Mouse (Mus musculus): ENCODE measurements around the gene Calhm6. TPM values are rescaled to one million over a fixed set of nuclear protein-coding genes. Genes with fewer than 3 reads are reported as not detected.

The Calhm6 gene
- polyA plus RNA-seq, 1 experiment from 2014 or later: 0.34 TPM

GRCm38 (mm10) chr10:34139768-34140167 is 12.0 kb upstream of the Calhm6 start:
- H3K9me3 ChIP-seq: no peaks in the 10 kb centered on the region
- H3K27me3 ChIP-seq: no peaks in the 10 kb centered on the region
- ATAC-seq (ENCODE audit: low FRiP score): no peak
- H3K36me3 ChIP-seq (replicated peaks): no peaks in the 10 kb centered on the region
- no peak overlapping the region for H3K27ac ChIP-seq
- H3K9ac ChIP-seq: no peak overlapping the region
- WGBS: 76% methylated on average over 4 of the region's 4 CpGs
- H3K4me2 ChIP-seq: no peak overlapping the region
- H3K4me3 ChIP-seq (replicated peaks): no peak overlapping the region
- H3K4me1 ChIP-seq: no peaks in the 10 kb centered on the region

DNA sequence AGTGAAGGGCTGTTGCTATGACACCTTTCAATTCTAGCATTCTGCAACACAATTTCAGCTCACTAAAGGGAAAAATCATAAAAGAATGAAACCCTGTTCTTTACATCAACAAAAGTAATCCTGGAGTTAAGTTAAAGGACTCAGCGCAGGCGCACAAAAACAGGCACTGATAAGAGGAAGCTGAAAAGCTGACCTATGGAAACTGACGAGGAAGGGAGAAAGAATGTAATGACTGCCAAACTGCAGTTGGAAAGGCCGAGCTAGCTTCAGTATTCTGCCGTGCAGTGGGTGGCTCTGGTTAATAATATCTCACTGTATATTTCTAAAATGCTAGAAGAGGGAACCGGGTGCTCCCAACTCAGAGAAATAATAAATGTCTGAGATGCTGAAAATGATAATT is 10.2 kb upstream of the Calhm6 start:
- no peaks in the 10 kb centered on the region for H3K9me3 ChIP-seq
- no peak overlapping the region for H3K4me2 ChIP-seq
- WGBS: 73% methylated on average over 6 of the region's 6 CpGs
- H3K27ac ChIP-seq: no peak overlapping the region
- no peak overlapping the region for H3K9ac ChIP-seq
- no peak for ATAC-seq (ENCODE audit: low FRiP score)
- H3K36me3 ChIP-seq (replicated peaks): no peaks in the 10 kb centered on the region
- no peaks in the 10 kb centered on the region for H3K27me3 ChIP-seq
- no peaks in the 10 kb centered on the region for H3K4me1 ChIP-seq
- no peak overlapping the region for H3K4me3 ChIP-seq (replicated peaks)

- no peaks in the 10 kb centered on the region for H3K27me3 ChIP-seq
- no peaks in the 10 kb centered on the region for H3K4me1 ChIP-seq
- no peak overlapping the region for H3K9ac ChIP-seq
- H3K4me2 ChIP-seq: no peak overlapping the region
- ATAC-seq (ENCODE audit: low FRiP score): no peak
- H3K4me3 ChIP-seq (replicated peaks): no peak overlapping the region
- no peaks in the 10 kb centered on the region for H3K9me3 ChIP-seq
- WGBS: 26% methylated on average over 6 of the region's 6 CpGs
- H3K27ac ChIP-seq: no peak overlapping the region
- no peaks in the 10 kb centered on the region for H3K36me3 ChIP-seq (replicated peaks)
Observed at GRCm38 (mm10) chr10:34136432-34136831, 8.6 kb upstream of the Calhm6 start.

GRCm38 (mm10) chr10:34131356-34131755 is 3.6 kb upstream of the Calhm6 start:
- ATAC-seq (ENCODE audit: low FRiP score): no peak
- Histone ChIP-seq H3K27ac (no peak overlapping the region), H3K4me1 (peaks cover 6% of the 10 kb centered on the region), H3K4me3 (replicated peaks) (no peak overlapping the region), H3K36me3 (replicated peaks) (no peaks in the 10 kb centered on the region), H3K27me3 (no peaks in the 10 kb centered on the region), H3K9ac (no peak overlapping the region), H3K4me2 (no peak overlapping the region), H3K9me3 (no peaks in the 10 kb centered on the region)
- 88% methylated on average over 2 of the region's 2 CpGs for WGBS

DNA sequence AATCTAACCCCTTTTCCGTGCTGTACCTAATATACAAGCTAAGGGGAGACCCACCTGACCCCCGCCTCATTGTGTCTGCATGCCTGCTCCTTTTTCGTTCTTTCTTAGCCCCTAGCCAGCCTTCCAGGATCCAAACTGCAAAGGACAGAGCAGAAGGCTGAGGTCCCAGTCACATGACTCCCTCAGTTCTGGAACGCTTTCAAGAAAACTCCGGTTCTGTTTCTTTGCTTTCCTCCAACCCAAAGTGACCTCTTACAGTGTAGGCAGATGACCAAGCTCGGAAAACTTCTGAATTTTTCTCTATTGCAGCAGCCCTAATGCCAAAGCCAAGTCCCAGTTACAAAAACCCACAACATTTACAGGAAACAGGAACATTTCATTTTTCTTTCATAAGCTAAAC is 607 bp upstream of the Calhm6 start:
- 86% methylated on average over 6 of the region's 6 CpGs for WGBS
- no peaks in the 10 kb centered on the region for H3K9me3 ChIP-seq
- no peak overlapping the region for H3K27ac ChIP-seq
- H3K4me3 ChIP-seq (replicated peaks): no peak overlapping the region
- H3K9ac ChIP-seq: no peak overlapping the region
- peaks cover 6% of the 10 kb centered on the region for H3K4me1 ChIP-seq
- ATAC-seq (ENCODE audit: low FRiP score): no peak
- no peaks in the 10 kb centered on the region for H3K27me3 ChIP-seq
- H3K4me2 ChIP-seq: no peak overlapping the region
- no peaks in the 10 kb centered on the region for H3K36me3 ChIP-seq (replicated peaks)

- no peaks in the 10 kb centered on the region for H3K9me3 ChIP-seq
- 93% methylated on average over 2 of the region's 2 CpGs for WGBS
- no peak for ATAC-seq (ENCODE audit: low FRiP score)
Observed at GRCm38 (mm10) chr10:34118421-34118820, 9.4 kb downstream of the Calhm6 start.

DNA sequence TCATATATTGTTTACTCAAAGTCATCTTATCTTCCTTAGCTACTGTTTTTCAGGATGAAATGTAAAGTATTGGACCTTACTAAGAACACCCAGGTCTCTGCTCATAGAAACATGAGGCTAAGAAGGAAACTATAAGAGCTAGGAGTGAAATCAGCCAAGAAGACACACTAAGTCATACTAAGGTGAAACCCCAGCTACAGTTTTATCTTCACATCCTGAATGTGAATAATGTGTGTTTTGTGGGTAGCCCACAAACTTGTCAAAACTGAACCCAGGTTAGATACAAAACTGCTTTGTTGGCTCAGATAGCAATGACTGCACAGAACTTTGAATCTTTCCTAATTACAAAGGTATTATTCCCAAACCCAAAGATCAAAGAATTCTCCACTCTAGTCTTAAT is 10.0 kb downstream of the Calhm6 start:
- ATAC-seq (ENCODE audit: low FRiP score): no peak
- Histone ChIP-seq H3K4me2 (no peak overlapping the region), H3K9me3 (no peaks in the 10 kb centered on the region), H3K27ac (no peak overlapping the region), H3K4me3 (replicated peaks) (no peak overlapping the region), H3K27me3 (no peaks in the 10 kb centered on the region), H3K36me3 (replicated peaks) (no peaks in the 10 kb centered on the region), H3K4me1 (no peaks in the 10 kb centered on the region), H3K9ac (no peak overlapping the region)

More at GRCm38 (mm10) chr10:34118421-34118820, 9.4 kb downstream of the Calhm6 start:
- H3K27me3 ChIP-seq: no peaks in the 10 kb centered on the region
- H3K4me1 ChIP-seq: no peaks in the 10 kb centered on the region
- no peaks in the 10 kb centered on the region for H3K36me3 ChIP-seq (replicated peaks)
- no peak overlapping the region for H3K27ac ChIP-seq
- H3K9ac ChIP-seq: no peak overlapping the region
- H3K4me3 ChIP-seq (replicated peaks): no peak overlapping the region
- H3K4me2 ChIP-seq: no peak overlapping the region

GRCm38 (mm10) chr10:34117131-34117530 is 10.7 kb downstream of the Calhm6 start:
- Histone ChIP-seq H3K4me3 (replicated peaks) (no peak overlapping the region), H3K9me3 (no peaks in the 10 kb centered on the region), H3K9ac (no peak overlapping the region), H3K4me2 (no peak overlapping the region), H3K27me3 (no peaks in the 10 kb centered on the region), H3K4me1 (no peaks in the 10 kb centered on the region), H3K27ac (no peak overlapping the region), H3K36me3 (replicated peaks) (no peaks in the 10 kb centered on the region)
- ATAC-seq (ENCODE audit: low FRiP score): no peak
- WGBS: 83% methylated on average over 3 of the region's 3 CpGs

DNA sequence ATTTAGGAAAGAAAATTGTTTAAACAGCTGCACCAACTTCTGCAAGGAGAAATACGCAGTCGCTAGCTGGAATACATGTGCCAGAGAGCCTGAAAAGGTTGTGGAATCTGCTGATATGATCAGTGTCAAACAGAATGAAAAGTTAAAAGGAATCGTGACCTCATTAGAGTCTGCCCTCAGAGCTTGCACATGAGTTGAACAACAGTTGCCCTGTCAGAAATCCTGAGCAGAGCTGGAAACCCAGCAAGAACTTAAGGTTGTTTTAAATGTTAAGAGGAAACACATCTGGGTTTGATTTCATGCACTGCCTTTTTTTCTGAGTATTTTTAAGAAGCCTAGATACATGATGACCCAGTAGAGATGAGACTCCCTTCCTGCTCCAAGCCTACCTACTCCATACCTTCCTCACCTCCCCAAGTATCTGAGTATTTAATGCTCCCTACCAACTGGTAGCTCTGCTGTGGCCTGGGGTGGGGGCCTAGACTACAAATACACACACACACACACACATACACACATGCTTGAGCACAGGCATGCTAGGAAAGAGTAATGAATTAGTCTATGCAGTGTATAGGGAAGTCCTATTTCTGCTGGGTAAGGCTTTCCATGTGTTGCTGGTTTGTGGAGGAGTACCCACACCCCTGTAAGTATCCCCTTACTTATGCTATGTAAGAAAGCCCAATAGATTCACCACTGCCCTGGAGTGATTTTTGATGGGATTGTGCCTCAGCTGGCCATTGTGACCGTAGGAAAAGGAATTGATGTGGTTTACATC is 15.6 kb downstream of the Calhm6 start:
- Histone ChIP-seq H3K9ac (no peak overlapping the region), H3K36me3 (replicated peaks) (no peaks in the 10 kb centered on the region), H3K9me3 (no peaks in the 10 kb centered on the region), H3K4me1 (no peaks in the 10 kb centered on the region), H3K27me3 (no peaks in the 10 kb centered on the region), H3K27ac (no peak overlapping the region), H3K4me2 (no peak overlapping the region), H3K4me3 (replicated peaks) (no peak overlapping the region)
- 73% methylated on average over 4 of the region's 4 CpGs for WGBS
- ATAC-seq (ENCODE audit: low FRiP score): no peak

DNA sequence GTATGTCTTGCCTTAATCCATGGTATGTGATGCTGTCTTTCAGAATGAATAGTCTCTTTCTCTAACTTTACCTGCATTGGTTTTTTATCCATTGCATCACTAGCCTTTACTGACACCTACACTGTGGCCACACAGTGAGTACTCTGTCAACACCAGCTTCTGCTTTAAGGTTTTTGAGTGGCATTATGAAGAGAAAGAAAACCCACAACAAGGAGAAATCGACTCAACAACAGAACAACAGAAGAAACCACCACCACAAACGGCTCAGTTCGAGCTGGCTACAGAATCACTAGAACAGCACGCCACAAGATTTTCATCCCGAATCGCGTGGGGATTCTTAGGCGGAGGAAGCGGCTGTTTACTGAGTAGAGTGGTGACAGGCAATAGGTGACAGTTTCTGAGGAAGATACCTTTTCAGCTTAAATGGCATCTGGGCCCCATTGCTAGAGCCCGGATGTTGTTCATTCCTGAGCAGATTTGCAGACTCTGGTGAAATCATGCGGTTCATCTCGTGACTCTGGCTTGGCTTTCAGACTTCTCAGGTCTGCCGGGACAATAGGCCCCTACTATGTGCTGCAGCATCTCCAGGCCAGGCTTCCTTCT is 16.8 kb downstream of the Calhm6 start:
- Histone ChIP-seq H3K27ac (no peak overlapping the region), H3K9ac (no peak overlapping the region), H3K36me3 (replicated peaks) (no peaks in the 10 kb centered on the region), H3K4me2 (no peak overlapping the region), H3K4me3 (replicated peaks) (no peak overlapping the region), H3K4me1 (no peaks in the 10 kb centered on the region), H3K27me3 (no peaks in the 10 kb centered on the region), H3K9me3 (no peaks in the 10 kb centered on the region)
- 84% methylated on average over 13 of the region's 13 CpGs for WGBS
- no peak for ATAC-seq (ENCODE audit: low FRiP score)

DNA sequence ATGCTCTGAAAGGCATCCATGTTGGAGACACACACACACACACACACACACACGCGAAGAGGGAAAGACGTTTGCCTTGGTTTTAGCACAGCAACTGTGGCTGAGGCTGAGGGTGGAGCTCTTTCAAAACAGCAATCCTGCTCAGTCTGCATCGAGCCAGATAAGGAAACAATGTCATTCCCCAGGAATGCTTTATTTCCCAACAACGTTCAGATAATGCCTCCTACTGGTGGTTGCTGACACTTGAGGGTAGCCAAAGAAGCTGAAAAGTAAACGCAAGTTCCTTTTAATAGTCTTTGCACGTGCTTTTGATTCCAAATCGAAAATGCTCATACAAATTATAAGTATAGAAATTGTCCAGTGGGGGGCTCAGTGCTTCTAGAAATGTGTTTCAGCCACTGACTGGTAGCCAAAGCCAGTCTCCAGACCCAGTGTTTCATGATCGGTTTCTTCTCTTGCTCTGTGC is 31.3 kb downstream of the Calhm6 start, which contains the start of gene Calhm5:
Gene Calhm5 (minus strand): TSS at position 102 of the 466 bp plus-strand sequence.
- Histone ChIP-seq H3K27ac (no peak within 1 kb of the TSS), H3K4me1 (no peaks in the 10 kb centered on the region), H3K9me3 (no peaks in the 10 kb centered on the region), H3K36me3 (replicated peaks) (no peaks in the 10 kb centered on the region), H3K4me2 (peak within 1 kb of the TSS; percentile 31), H3K4me3 (replicated peaks) (no peak within 1 kb of the TSS), H3K27me3 (no peaks in the 10 kb centered on the region), H3K9ac (no peak within 1 kb of the TSS)
- 0 out of 2 replicates have a peak, but pooled peaks have one; percentile 61 for ATAC-seq (ENCODE audit: low FRiP score)
- 32% methylated on average over 9 of the region's 9 CpGs for WGBS

GRCm38 (mm10) chr10:34095964-34096363 is 31.8 kb downstream of the Calhm6 start:
- 64% methylated on average over 12 of the region's 12 CpGs for WGBS
- no peak overlapping the region for H3K4me3 ChIP-seq (replicated peaks)
- no peak for ATAC-seq (ENCODE audit: low FRiP score)

GRCm38 (mm10) chr10:34095147-34095546 is 32.6 kb downstream of the Calhm6 start:
- ATAC-seq (ENCODE audit: low FRiP score): no peak
- no peaks in the 10 kb centered on the region for H3K9me3 ChIP-seq
- H3K4me2 ChIP-seq: no peak overlapping the region
- WGBS: 86% methylated on average over 2 of the region's 2 CpGs
- no peaks in the 10 kb centered on the region for H3K36me3 ChIP-seq (replicated peaks)
- no peak overlapping the region for H3K4me3 ChIP-seq (replicated peaks)
- no peak overlapping the region for H3K9ac ChIP-seq
- H3K4me1 ChIP-seq: no peaks in the 10 kb centered on the region
- no peak overlapping the region for H3K27ac ChIP-seq
- no peaks in the 10 kb centered on the region for H3K27me3 ChIP-seq

More at GRCm38 (mm10) chr10:34095964-34096363, 31.8 kb downstream of the Calhm6 start:
- H3K9ac ChIP-seq: no peak overlapping the region
- H3K27ac ChIP-seq: no peak overlapping the region
- H3K27me3 ChIP-seq: no peaks in the 10 kb centered on the region
- peak overlapping the region; percentile 31 for H3K4me2 ChIP-seq
- no peaks in the 10 kb centered on the region for H3K36me3 ChIP-seq (replicated peaks)
- H3K4me1 ChIP-seq: no peaks in the 10 kb centered on the region
- H3K9me3 ChIP-seq: no peaks in the 10 kb centered on the region

All from forebrain, embryonic 12.5 days (tissue).